Mouse (Mus musculus): ENCODE measurements around the gene Snx1.

Gene Snx1

DNA sequence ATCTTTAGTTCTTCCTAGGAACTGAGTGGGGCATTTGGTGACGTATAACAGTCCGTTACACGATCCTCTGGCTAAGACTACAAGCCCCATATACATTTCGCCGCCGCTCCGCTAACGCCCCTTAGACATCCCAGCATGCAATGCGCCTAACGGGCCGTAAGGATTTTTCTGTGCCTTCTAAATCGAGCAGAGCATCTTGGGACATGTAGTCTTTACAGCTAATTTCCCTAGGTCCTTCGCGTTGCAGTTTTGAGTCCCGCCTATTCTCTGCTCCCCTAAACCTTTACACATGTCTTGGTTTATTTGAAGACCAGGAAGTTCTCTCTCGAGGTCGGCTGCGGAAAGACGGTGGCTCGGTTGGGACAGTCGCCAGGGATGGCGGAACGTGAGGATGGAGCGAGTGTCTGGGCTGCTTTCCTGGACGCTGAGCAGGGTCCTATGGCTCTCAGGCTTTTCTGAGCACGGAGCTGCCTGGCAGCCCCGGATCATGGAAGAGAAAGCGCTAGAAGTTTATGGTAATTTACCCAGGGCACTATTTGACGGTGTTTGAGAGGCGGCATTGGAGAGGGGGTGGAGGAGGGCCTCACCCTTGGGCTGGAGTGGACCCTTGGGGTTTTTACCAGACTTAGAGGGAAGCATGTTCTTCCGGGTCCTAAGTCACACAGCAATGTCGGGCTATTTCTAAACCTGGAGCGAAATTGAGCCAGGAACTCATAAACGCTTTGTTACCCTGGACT, at the start of gene Snx1, which contains the start of gene Ciao2a:
Gene Snx1, minus strand, starts transcription at position 132 of the 737 bp plus-strand sequence.
Gene Ciao2a, plus strand, starts transcription at position 156 of the 737 bp plus-strand sequence.
- DNase-seq = peak; percentile 92

GRCm38 (mm10) chr9:66174985-66175384, 48.6 kb upstream of the Snx1 start:
- no peak for DNase-seq

- no peak for DNase-seq
Measured at GRCm38 (mm10) chr9:66173316-66173855, 47.0 kb upstream of the Snx1 start.

GRCm38 (mm10) chr9:66171275-66171921, 45.0 kb upstream of the Snx1 start:
- no peak for DNase-seq

DNA sequence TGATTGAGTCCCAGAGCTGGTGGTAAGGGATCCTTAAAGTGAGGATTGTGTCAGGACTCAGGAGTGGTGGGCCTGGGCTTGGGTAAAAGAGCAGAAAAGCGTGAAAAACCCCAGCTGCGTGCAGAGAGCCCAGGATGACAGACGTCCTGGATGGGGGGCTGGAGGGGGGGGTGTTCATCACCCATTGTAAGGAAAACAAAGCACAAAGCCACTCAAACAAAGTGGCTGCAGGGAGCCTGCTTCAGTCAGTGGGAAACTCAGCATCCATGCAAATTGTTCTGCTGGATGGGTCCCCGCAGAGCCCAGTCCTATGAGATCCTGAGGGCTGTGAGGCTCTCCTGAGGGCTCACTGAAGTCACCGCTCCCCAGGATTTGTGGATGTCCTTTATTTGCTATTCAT, 44.1 kb upstream of the Snx1 start:
- no peak for DNase-seq

GRCm38 (mm10) chr9:66168233-66168632, 41.8 kb upstream of the Snx1 start:
- no peak for DNase-seq

GRCm38 (mm10) chr9:66167222-66167621, 40.8 kb upstream of the Snx1 start:
- DNase-seq = no peak

GRCm38 (mm10) chr9:66162995-66163394, 36.6 kb upstream of the Snx1 start:
- no peak for DNase-seq

DNA sequence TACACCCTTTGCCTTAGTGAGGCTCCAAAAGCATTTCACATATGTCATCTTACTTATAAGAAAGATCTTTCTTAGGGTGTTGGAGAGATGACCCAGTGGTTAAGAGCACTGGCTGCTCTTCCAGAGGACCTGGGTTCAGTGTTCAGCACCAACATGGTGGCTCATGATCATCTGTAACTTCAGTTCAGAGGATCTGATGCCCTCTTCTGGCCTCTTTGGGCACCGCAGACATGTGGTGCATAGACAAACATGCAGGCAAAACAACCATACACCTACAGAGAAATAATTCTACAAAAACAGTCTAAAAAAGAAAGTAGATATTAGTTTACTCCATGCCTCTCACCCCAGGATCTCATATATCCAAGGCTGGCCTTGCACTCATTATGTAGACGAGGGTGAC, 33.8 kb upstream of the Snx1 start:
- DNase-seq = no peak

DNA sequence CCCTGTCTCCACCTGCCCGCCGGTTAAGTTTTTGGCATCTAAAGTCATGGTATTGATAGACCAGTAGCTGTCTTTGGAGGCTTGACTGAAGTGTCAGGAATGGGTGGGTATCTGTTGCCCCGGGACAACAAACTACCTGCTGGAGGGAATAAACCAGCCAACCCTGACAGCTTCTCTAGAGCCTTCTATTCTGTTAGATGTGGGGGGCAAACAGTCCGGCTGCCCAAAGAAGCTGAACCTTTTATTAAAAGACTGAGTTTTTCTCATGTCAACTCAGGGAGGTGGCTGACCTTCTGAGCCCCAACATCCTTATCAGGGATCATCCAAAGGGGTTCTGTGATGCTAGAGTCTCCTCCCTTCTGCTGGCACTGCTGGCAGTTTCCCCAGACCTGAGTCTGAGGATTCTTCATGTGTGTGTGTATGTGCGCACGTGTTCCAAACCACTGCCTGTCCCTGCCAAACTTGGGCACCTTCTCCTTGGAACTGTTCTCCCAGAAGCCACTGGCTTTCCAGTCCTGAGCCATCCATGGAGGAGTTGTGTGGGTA, 32.6 kb upstream of the Snx1 start:
- DNase-seq = no peak

- peak; percentile 41 for DNase-seq
Measured at GRCm38 (mm10) chr9:66157958-66158830, 31.8 kb upstream of the Snx1 start, which contains the start of gene Dapk2. Gene Dapk2 (plus strand): TSS chr9:66158223.

DNA sequence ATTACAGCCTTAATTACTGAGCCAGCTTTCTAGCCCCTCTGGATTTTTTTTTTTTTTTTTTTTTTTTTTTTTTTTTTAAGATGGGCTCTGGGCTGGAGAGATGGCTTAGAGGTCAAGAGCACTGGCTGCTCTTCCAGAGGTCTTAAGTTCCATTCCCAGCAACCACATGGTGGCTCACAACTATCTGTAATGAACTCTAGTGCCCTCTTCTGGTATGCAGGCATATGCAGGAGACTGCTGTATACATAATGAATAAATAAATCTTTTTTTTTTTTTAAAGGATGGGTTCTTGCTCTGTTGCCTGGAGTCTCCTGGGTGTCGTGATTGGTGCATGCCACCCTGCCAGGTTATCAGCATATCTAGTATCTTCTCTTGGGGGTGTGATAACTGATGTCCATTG, 29.1 kb upstream of the Snx1 start:
- DNase-seq = no peak

DNA sequence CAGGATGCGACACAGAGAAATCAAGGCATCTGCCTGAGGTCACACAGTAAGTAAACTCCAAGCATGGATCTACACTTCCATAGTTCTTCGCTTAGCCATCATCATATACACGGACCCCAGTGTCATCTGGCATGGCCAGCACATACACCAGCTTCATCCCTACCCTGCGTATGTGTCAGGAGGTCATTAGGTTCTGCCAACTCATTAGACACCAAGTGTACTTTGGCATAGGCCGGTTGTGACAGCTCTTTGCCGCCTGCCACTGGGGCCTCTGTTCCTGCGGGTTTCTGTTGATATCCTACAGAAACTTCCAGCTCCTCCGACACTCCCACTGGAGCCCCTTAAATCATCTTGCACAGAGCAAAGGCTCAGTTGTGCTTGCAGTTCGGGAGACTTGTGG, 27.6 kb upstream of the Snx1 start:
- no peak for DNase-seq

DNA sequence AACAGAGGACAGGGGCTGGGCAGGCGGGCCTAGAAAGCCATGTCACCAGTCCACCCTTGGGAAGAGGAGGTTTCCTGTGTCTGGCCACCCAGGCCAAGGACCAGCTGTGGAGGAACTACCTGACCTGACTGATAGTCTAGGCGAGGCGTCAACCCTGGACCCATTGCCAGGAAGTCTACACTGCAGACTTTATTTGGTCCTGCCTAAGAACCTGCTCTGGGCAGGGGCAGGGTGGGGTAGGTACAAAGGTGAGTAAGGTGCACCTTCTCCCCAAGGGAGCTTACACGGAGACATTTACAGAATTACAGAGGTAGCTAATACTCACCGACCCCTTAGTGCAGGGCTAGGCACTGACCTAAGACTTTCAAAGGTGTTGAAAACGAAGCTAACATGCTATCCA, 27.2 kb upstream of the Snx1 start:
- no peak for DNase-seq

- no peak for DNase-seq
Measured at GRCm38 (mm10) chr9:66152011-66152410, 25.6 kb upstream of the Snx1 start.

GRCm38 (mm10) chr9:66146141-66146540, 19.8 kb upstream of the Snx1 start:
- no peak for DNase-seq

DNA sequence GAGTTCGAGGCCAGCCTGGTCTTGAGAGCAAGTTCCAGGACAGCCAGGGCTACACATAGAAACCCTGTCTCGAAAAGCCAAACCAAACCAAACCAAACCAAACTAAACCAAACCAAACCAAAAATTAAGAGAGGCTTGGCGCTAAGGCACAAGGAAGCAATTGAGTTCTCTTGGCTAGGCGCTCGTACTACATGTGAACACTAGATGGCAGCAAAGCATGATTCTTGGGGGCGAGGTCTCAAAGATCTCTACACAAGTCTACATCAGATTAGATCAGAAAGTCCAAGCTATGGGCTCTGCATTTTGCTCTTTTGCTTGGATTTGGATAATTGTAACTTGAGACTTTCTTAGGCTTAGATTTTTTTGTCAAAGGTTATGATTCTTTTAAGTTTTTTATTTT, 17.9 kb upstream of the Snx1 start:
- peak; percentile 65 for DNase-seq

DNA sequence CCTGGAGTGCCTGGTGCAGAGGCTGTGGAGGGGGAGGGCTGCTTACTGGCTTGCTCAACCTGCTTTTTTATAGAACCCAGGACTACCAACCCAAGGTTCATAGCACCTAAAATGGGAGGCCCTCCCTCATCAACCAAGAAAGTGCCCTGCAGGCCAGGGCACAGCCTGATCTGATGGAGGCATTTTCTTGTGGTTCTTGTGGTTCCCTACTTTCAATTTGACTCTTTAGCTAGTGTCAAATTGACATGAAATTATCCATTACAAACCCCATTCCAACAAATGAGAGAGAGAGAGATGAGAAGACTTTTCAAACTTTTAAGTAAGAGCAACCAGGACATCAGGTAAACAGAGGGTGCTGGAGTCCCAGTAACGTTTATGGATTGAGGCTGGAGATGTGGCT, 15.9 kb upstream of the Snx1 start:
- DNase-seq = no peak

DNA sequence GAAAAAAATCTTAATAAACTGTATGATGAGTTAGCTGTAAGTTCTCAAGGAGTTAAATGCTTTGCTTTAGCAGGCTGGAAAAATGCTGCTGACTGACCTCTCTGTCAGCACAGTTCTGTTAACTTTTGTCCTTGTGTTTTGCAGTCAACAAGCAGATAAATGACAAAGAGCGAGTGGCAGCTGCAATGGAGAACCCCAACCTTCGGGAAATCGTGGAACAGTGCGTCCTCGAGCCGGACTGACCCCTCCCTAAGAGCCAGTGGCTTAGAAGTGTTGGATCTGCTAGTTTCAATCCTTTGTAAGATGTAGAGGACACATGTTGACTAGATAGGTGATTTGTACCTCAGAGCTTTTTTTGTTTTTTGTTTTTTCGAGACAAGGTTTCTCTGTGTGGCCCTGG, 11.8 kb upstream of the Snx1 start:
- no peak for DNase-seq

DNA sequence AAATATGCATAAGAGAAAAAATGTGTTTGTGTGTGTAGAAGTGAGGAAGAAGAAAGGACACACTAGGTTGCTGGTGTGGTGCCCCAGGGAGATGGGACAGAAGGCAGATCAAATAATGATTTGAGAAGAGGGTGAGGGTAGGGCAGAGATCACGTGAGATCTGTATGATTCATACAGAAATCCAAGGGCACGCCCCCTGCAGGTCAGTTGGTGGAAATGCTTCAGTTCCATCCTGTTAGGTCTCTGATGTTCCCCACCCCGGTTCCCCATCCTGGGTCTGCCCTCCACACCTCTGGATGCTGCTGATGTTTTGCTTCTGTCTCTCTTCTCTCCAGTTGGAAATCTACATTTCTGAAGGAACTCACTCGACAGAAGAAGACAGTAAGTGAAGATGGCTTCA, 9.6 kb upstream of the Snx1 start:
- DNase-seq = no peak

- DNase-seq = no peak
Measured at GRCm38 (mm10) chr9:66131466-66131865, 5.1 kb upstream of the Snx1 start.

DNA sequence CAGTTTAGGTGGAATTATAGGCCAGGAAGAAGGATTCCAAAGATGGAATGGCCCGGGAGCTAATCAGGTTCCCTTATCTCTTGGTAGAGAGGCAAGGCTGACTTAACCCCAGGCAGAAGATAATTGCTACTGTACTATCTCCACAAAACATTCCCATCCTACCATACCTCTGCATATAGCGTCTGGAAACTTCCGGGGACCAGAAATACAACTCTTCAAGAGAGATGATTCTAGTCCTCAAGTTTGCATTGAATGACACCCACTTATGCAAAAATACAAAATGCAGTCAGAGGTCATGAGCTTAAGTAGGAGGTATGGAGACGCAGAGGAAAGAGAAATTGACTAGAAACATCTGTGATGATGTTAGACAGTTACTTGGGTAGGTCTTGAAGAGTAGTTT, 1.5 kb upstream of the Snx1 start:
- no peak for DNase-seq

DNA sequence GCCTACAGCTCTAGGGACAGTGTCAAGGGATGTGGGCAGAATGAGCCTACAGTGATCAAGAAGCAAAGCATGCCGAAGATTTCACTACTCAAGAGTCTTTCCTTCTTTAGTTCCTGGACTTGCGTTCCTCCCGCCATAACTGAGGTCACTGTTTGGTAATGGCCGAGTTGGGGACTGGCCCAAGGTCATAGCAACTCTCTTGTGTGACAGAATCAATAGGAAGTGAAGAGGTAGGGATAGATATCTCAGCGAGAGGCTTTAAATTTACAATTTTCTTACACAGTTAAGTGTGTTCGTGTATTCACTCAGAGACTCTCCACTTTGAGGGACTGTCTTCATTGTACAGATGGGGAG, 783 bp upstream of the Snx1 start:
- no peak for DNase-seq

All from right cerebral cortex, postnatal 25 days (tissue).